Mouse (Mus musculus): ENCODE measurements around the gene Tuba1a.

GRCm38 (mm10) chr15:98978409-98979172, 25.1 kb upstream of the Tuba1a start:
- TF ChIP-seq CTCF (IDR thresholded peaks at IDR 0.05; ENCODE audit: low read depth) (no peak), EP300 (optimal IDR thresholded peaks at IDR 0.05) (no peak)

Data from stomach, postnatal 0 days (tissue).